Mouse (Mus musculus) ES-CJ7 (cell line): ENCODE measurements around the gene Clic6.
A peak's percentile ranks its signal among the peaks of the same experiment; 100 is the strongest.

Experiments
- DNase-seq: peaks from one replicate; pipeline ENCODE4 v3.0.0; 2011; ENCODE audit warnings: low read depth, low spot score

The Clic6 gene

GRCm38 (mm10) chr16:92470706-92471105 lies 14.8 kb upstream of the Clic6 start, which contains the start of gene Rcan1:
TSS of gene Rcan1 (minus strand) at chr16:92470867.
- DNase-seq: peak; percentile 71

- no peak for DNase-seq
Observed at GRCm38 (mm10) chr16:92472898-92473297, 12.6 kb upstream of the Clic6 start.

- peak; percentile 92 for DNase-seq
Observed at GRCm38 (mm10) chr16:92475093-92475860, 10.3 kb upstream of the Clic6 start.

- peak; percentile 70 for DNase-seq
Observed at GRCm38 (mm10) chr16:92478561-92479150, 6.9 kb upstream of the Clic6 start.

GRCm38 (mm10) chr16:92487086-92487485 lies 1.6 kb downstream of the Clic6 start:
- no peak for DNase-seq

- DNase-seq: peak; percentile 74
Observed at GRCm38 (mm10) chr16:92487489-92487888, 2.0 kb downstream of the Clic6 start.

GRCm38 (mm10) chr16:92488456-92488855 lies 2.9 kb downstream of the Clic6 start:
- peak; percentile 39 for DNase-seq

- no peak for DNase-seq
Observed at GRCm38 (mm10) chr16:92489356-92489755, 3.8 kb downstream of the Clic6 start.

GRCm38 (mm10) chr16:92497851-92498588 lies 12.5 kb downstream of the Clic6 start:
- no peak for DNase-seq

GRCm38 (mm10) chr16:92498589-92498981 lies 13.0 kb downstream of the Clic6 start:
- DNase-seq: peak; percentile 23

- DNase-seq: no peak
Observed at GRCm38 (mm10) chr16:92499324-92499723, 13.8 kb downstream of the Clic6 start.

- no peak for DNase-seq
Observed at GRCm38 (mm10) chr16:92500534-92500933, 15.0 kb downstream of the Clic6 start.

GRCm38 (mm10) chr16:92503105-92503504 lies 17.6 kb downstream of the Clic6 start:
- no peak for DNase-seq

- no peak for DNase-seq
Observed at GRCm38 (mm10) chr16:92507573-92507972, 22.0 kb downstream of the Clic6 start.

- no peak for DNase-seq
Observed at GRCm38 (mm10) chr16:92510835-92511772, 25.6 kb downstream of the Clic6 start.

- peak; percentile 61 for DNase-seq
Observed at GRCm38 (mm10) chr16:92511773-92512391, 26.3 kb downstream of the Clic6 start.

GRCm38 (mm10) chr16:92514896-92515295 lies 29.4 kb downstream of the Clic6 start:
- peak; percentile 54 for DNase-seq

- DNase-seq: no peak
Observed at GRCm38 (mm10) chr16:92516139-92516538, 30.6 kb downstream of the Clic6 start.

- no peak for DNase-seq
Observed at GRCm38 (mm10) chr16:92518718-92519117, 33.2 kb downstream of the Clic6 start.

- peak; percentile 66 for DNase-seq
Observed at GRCm38 (mm10) chr16:92519820-92520492, 34.4 kb downstream of the Clic6 start.
